Mouse (Mus musculus) CH12.LX (cell line): ENCODE data around the gene Rfx7. TPM values are rescaled to one million over a fixed set of nuclear protein-coding genes. Genes with fewer than 3 reads are reported as not detected.
"Not testable (repeated sequence)": the region's sequence is repeated elsewhere in the genome, so short reads cannot be mapped to it uniquely, and the experiment has no call there.

ENCODE experiments used
- DNase-seq: peaks from one replicate; pipeline ENCODE4 v3.0.0-alpha.2; 2013; ENCODE audit errors: extremely low read depth
- H3K27ac ChIP-seq: 2 replicates; pipeline ENCODE4 v1.5.1; 2012; ENCODE audit warnings: low read depth, mild to moderate bottlenecking, control low read depth, moderate library complexity; ENCODE audit not compliant: insufficient read depth
- H3K27me3 ChIP-seq: replicated peaks from 2 replicates; pipeline ENCODE3; 2012; ENCODE audit warnings: inconsistent platforms
- H3K36me3 ChIP-seq, 2 experiments: replicated peaks in 1 of 2; 2 replicates each; pipeline versions ENCODE3 to v1.6.1; 2012; ENCODE audit warnings: inconsistent platforms in 1 of 2, low read length in 1 of 2, mild to moderate bottlenecking in 1 of 2, mixed read lengths in 1 of 2, moderate library complexity in 1 of 2; ENCODE audit not compliant: control insufficient read depth in 1 of 2, insufficient read depth in 1 of 2
- H3K4me1 ChIP-seq, 2 experiments: 2 replicates each; pipeline ENCODE4 v1.6.1; 2012; ENCODE audit warnings: inconsistent platforms in 1 of 2, moderate library complexity in 1 of 2; ENCODE audit not compliant: insufficient read depth in 2 of 2, control insufficient read depth in 1 of 2
- H3K4me2 ChIP-seq: 2 replicates; pipeline ENCODE4 v1.6.1; 2012; ENCODE audit warnings: low read depth, mild to moderate bottlenecking, control low read depth; ENCODE audit not compliant: poor library complexity, insufficient read depth, severe bottlenecking
- H3K4me3 ChIP-seq, 3 experiments: fragments of 150-350 bp in 1 of 3; sonication (generic) in 1 of 3; replicated peaks in 1 of 3; 2 replicates each; pipeline versions ENCODE3 to v1.5.1; 2011 to 2012; ENCODE audit warnings: low read depth in 2 of 3, low read length in 2 of 3, mild to moderate bottlenecking in 2 of 3, moderate library complexity in 2 of 3, control low read depth in 1 of 3, improper control_type of control experiment in 1 of 3, inconsistent platforms in 1 of 3, mixed read lengths in 1 of 3; ENCODE audit not compliant: poor library complexity in 1 of 3
- H3K79me2 ChIP-seq: replicated peaks from 2 replicates; pipeline ENCODE4 v1.6.1; 2012; ENCODE audit warnings: mild to moderate bottlenecking, moderate library complexity; ENCODE audit not compliant: control insufficient read depth, poor library complexity, insufficient read depth, severe bottlenecking; ENCODE audit errors: extremely low read depth
- H3K9ac ChIP-seq: 2 replicates; pipeline ENCODE4 v1.6.1; 2012; ENCODE audit warnings: low read depth, mild to moderate bottlenecking, control low read depth, moderate library complexity; ENCODE audit not compliant: insufficient read depth
- H3K9me3 ChIP-seq: replicated peaks from 2 replicates; pipeline ENCODE3; 2012; ENCODE audit warnings: low read length, inconsistent platforms, mixed read lengths
- BHLHE40 ChIP-seq: IDR thresholded peaks from 2 replicates; pipeline ENCODE4 v1.6.1; 2011; ENCODE audit warnings: mild to moderate bottlenecking, low read depth, low read length, improper control_type of control experiment
- CHD2 ChIP-seq: IDR thresholded peaks from 2 replicates; pipeline ENCODE4 v1.6.1; 2011; ENCODE audit warnings: low read length, improper control_type of control experiment
- CTCF ChIP-seq, 2 experiments: IDR thresholded peaks in 1 of 2; conservative IDR thresholded peaks in 1 of 2; 2 replicates each; pipeline ENCODE4 v1.5.1; 2011 to 2012; ENCODE audit warnings: low read depth in 2 of 2, low read length in 2 of 2, improper control_type of control experiment in 1 of 2, inconsistent platforms in 1 of 2, mild to moderate bottlenecking in 1 of 2, moderate library complexity in 1 of 2
- E2F4 ChIP-seq: IDR thresholded peaks from 2 replicates; pipeline ENCODE4 v1.6.1; 2011; ENCODE audit warnings: low read depth, low read length, improper control_type of control experiment; ENCODE audit not compliant: insufficient replicate concordance
- ELF1 ChIP-seq: IDR thresholded peaks from 2 replicates; pipeline ENCODE4 v1.6.1; 2014; ENCODE audit warnings: low read depth, mild to moderate bottlenecking, inconsistent platforms, low read length, improper control_type of control experiment
- GABPA ChIP-seq: IDR thresholded peaks from 2 replicates; pipeline ENCODE4 v1.6.1; 2012; ENCODE audit warnings: low read depth, low read length, improper control_type of control experiment, inconsistent platforms; ENCODE audit not compliant: insufficient replicate concordance
- IRF4 ChIP-seq: IDR thresholded peaks from 2 replicates; pipeline ENCODE4 v1.6.1; 2014; ENCODE audit warnings: low read depth, mild to moderate bottlenecking, inconsistent platforms, low read length, improper control_type of control experiment
- JUN ChIP-seq: IDR thresholded peaks from 2 replicates; pipeline ENCODE4 v1.6.1; 2011; ENCODE audit warnings: low read depth, mild to moderate bottlenecking, low read length, improper control_type of control experiment, moderate library complexity; ENCODE audit not compliant: insufficient read depth
- JUND ChIP-seq: conservative IDR thresholded peaks from 2 replicates; pipeline ENCODE4 v1.6.1; 2011; ENCODE audit warnings: low read depth, low read length, improper control_type of control experiment
- MAFK ChIP-seq: IDR thresholded peaks from 2 replicates; pipeline ENCODE4 v1.6.1; 2011; ENCODE audit warnings: low read length, improper control_type of control experiment; ENCODE audit not compliant: insufficient replicate concordance
- NRF1 ChIP-seq: IDR thresholded peaks from 2 replicates; pipeline ENCODE4 v1.6.1; 2014; ENCODE audit warnings: low read depth, mild to moderate bottlenecking, inconsistent platforms, low read length, improper control_type of control experiment, moderate library complexity
- PAX5 ChIP-seq: IDR thresholded peaks from 2 replicates; pipeline ENCODE4 v1.6.1; 2012; ENCODE audit warnings: low read length, inconsistent platforms, mixed read lengths
- RCOR1 ChIP-seq: conservative IDR thresholded peaks from 2 replicates; pipeline ENCODE4 v1.6.1; 2012; ENCODE audit warnings: low read depth, mild to moderate bottlenecking, inconsistent platforms, low read length, improper control_type of control experiment
- SIN3A ChIP-seq: IDR thresholded peaks from 2 replicates; pipeline ENCODE4 v1.6.1; 2012; ENCODE audit warnings: low read length, improper control_type of control experiment, inconsistent platforms
- SMC3 ChIP-seq: IDR thresholded peaks from 2 replicates; pipeline ENCODE4 v1.6.1; 2011; ENCODE audit warnings: low read depth, low read length, improper control_type of control experiment
- TCF12 ChIP-seq: IDR thresholded peaks from 2 replicates; pipeline ENCODE4 v1.6.1; 2014; ENCODE audit warnings: low read depth, mild to moderate bottlenecking, inconsistent platforms, low read length, improper control_type of control experiment
- UBTF ChIP-seq: IDR thresholded peaks from 2 replicates; pipeline ENCODE4 v1.6.1; 2012; ENCODE audit warnings: low read depth, mild to moderate bottlenecking, inconsistent platforms, low read length, improper control_type of control experiment, moderate library complexity
- USF1 ChIP-seq: IDR thresholded peaks from 2 replicates; pipeline ENCODE4 v1.6.1; 2014; ENCODE audit warnings: low read depth, mild to moderate bottlenecking, inconsistent platforms, low read length, improper control_type of control experiment
- USF2 ChIP-seq: conservative IDR thresholded peaks from 2 replicates; pipeline ENCODE4 v1.6.1; 2011; ENCODE audit warnings: low read depth, low read length, improper control_type of control experiment
- ZC3H11A ChIP-seq: IDR thresholded peaks from 2 replicates; pipeline ENCODE4 v1.6.1; 2012; ENCODE audit warnings: low read depth, mild to moderate bottlenecking, inconsistent platforms, low read length, improper control_type of control experiment
- ZKSCAN1 ChIP-seq: IDR thresholded peaks from 2 replicates; pipeline ENCODE4 v1.6.1; 2012; ENCODE audit warnings: low read depth, inconsistent platforms, low read length, improper control_type of control experiment, borderline replicate concordance
- ZNF384 ChIP-seq: IDR thresholded peaks from 2 replicates; pipeline ENCODE4 v1.6.1; 2012; ENCODE audit warnings: low read depth, low read length, improper control_type of control experiment, inconsistent platforms
- dilution Hi-C: fragments of 300-500 bp; cut with MboI; formaldehyde crosslinking; loops from 2 replicates; pipeline ENCODE4 v1.14.3; 2020; ENCODE audit warnings: low sequenced_read_pairs; ENCODE audit not compliant: extremely low pct_unique_long_range_greater_than_20kb, extremely low pct_ligation_motif_present
- in situ Hi-C: fragments of 300-500 bp; cut with MboI; formaldehyde crosslinking; loops from 3 replicates; pipeline ENCODE4 v1.14.3; 2019; ENCODE audit warnings: low sequenced_read_pairs, low pct_ligation_motif_present, low pct_unique_long_range_greater_than_20kb, mixed read lengths
- polyA plus RNA-seq: library from polyadenylated mRNA; unstranded; fragments of >175 nt; gene quantifications from 2 replicates; pipeline ENCODE4 v1.2.1, GENCODE M21; 2012; ENCODE audit warnings: low read depth; ENCODE audit not compliant: insufficient read length
- total RNA-seq, 2 experiments: library from RNA; depleted of rRNA; stranded (reverse); fragments of 300-350 nt in 1 of 2; fragments of >200 nt in 1 of 2; gene quantifications; 2 replicates each; pipeline ENCODE4 v1.2.3; 2012 to 2014

Rfx7 gene
- total and polyA plus RNA-seq, 3 experiments = 18.4 to 49.9 (median 27.3) TPM

- Histone ChIP-seq H3K4me3 (peak overlapping the region in 1 of 3 experiments; percentile 74), H3K27me3 (no peaks in the 10 kb centered on the region), H3K36me3 (peaks cover 0 to 44% of the 10 kb centered on the region in 2 experiments), H3K4me1 (peaks cover 0 to 47% of the 10 kb centered on the region in 2 experiments; a peak in 3 of 4 replicates), H3K27ac (no peak overlapping the region), H3K4me2 (no peak overlapping the region), H3K79me2 (peaks cover 9% of the 10 kb centered on the region), H3K9me3 (no peaks in the 10 kb centered on the region), H3K9ac (no peak overlapping the region)
- dilution Hi-C loops = no loop called here
- TF ChIP-seq UBTF (no peak), GABPA (no peak), MAFK (no peak), USF1 (no peak), USF2 (no peak), JUND (no peak), CTCF (conservative IDR thresholded peaks at IDR 0.05 in 1 of 2, IDR thresholded peaks at IDR 0.05 in 1 of 2; ENCODE audit: low read depth in 2 of 2, low read length in 2 of 2) (no peak), CHD2 (no peak), SMC3 (no peak), JUN (no peak), ZKSCAN1 (no peak), SIN3A (no peak), ELF1 (no peak), RCOR1 (no peak), PAX5 (no peak), NRF1 (no peak), E2F4 (no peak)
- in situ Hi-C loops = no loop called here
- DNase-seq = no peak
These were observed 132.6 kb downstream of the Rfx7 start for GRCm38 (mm10) chr9:72664409-72665351.

DNA sequence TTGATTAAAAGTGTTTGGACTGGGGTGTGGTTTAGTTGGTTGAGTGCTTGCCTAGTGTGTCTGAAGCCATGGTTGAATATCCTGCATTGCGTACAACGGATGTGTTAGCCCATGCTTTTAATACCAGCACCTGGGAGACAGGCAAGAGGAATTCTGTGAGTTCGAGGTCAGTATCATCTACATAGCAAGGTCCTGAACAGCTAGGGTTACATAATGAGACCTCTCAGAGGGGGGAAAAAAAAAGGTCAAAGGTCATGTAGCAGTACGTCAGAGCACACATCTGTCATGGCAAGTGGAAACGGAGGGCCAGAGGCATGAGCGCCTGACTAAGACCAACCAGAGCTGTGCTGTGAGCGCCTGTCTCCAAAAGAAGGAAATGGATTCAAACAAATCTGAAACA lies 133.5 kb downstream of the Rfx7 start:
- H3K27me3 ChIP-seq = no peaks in the 10 kb centered on the region
- H3K79me2 ChIP-seq = peaks cover 9% of the 10 kb centered on the region
- peaks cover 0 to 46% of the 10 kb centered on the region in 2 experiments; a peak in 3 of 4 replicates for H3K4me1 ChIP-seq
- H3K4me3 ChIP-seq = no peak overlapping the region
- dilution Hi-C loops = no loop called here
- DNase-seq = peak; percentile 47
- H3K27ac ChIP-seq = no peak overlapping the region
- in situ Hi-C loops = no loop called here
- no peaks in the 10 kb centered on the region for H3K9me3 ChIP-seq
- no peak overlapping the region for H3K4me2 ChIP-seq
- TF ChIP-seq UBTF (no peak), BHLHE40 (no peak), CHD2 (no peak), ZC3H11A (no peak), MAFK (no peak), TCF12 (no peak), ZNF384 (no peak), IRF4 (no peak), JUND (no peak), GABPA (no peak), CTCF (conservative IDR thresholded peaks at IDR 0.05 in 1 of 2, IDR thresholded peaks at IDR 0.05 in 1 of 2; ENCODE audit: low read depth in 2 of 2, low read length in 2 of 2) (no peak), ZKSCAN1 (no peak), PAX5 (no peak), SMC3 (no peak)
- peaks cover 0 to 51% of the 10 kb centered on the region in 2 experiments for H3K36me3 ChIP-seq
- no peak overlapping the region for H3K9ac ChIP-seq

DNA sequence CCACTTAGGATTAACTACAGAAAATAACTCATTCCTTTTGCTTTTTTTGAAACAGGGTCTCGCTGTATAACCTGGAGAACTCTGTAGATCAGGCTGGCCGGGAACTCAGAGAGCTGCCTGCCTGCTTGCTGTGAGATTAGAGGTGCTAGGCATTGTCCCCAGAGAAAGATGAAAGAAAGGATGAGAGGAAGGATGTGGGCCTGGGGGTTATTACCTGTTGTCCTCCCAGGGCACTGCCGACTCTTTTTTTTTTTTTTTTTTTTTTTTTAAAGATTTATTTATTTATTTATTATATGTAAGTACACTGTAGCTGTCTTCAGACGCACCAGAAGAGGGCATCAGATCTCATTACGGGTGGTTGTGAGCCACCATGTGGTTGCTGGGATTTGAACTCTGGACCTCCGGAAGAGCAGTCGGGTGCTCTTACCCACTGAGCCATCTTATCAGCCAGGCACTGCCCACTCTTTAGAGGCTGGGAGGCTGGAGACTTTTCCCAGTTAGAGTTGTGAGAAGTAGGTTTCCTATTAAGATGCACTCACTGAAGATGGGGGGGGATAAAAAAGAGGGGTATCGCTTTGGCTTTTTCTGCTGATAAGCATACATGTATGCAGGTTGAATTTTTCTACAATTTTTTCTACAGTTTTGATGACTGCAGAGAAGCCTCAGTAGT lies 134.4 kb downstream of the Rfx7 start:
- H3K27ac ChIP-seq, H3K9me3 ChIP-seq, in situ Hi-C loops, DNase-seq, H3K27me3 ChIP-seq, H3K4me3 ChIP-seq, H3K79me2 ChIP-seq, H3K4me2 ChIP-seq, H3K9ac ChIP-seq, dilution Hi-C loops: not testable (repeated sequence)
- peaks cover 0 to 39% of the 10 kb centered on the region in 2 experiments; a peak in 3 of 4 replicates for H3K4me1 ChIP-seq
- peaks cover 1 to 57% of the 10 kb centered on the region in 2 experiments for H3K36me3 ChIP-seq
